Mouse (Mus musculus): ENCODE data around the gene Bak1.

The Bak1 gene

DNA sequence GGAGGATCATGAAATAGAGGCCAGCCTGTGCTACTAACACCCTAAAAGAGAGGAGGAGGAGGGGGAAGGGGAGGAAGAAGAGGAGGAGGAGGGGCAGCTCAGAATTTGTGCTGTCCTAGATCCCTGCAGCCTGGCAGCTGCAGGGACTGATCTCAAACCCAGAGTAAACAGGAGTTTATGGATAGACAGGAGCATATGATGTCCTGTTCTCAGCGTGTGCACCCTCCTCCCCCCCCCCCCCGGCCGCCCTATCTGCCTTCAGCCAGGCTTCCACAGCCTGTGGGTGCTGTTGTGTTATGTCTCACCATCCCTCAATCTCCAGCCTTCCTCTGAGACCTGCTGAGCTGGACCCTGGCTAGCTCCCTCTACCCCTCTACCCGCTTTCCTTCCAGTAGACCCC lies at the start of gene Bak1:
TSS of gene Bak1 (minus strand) at position 101 of the 400 bp plus-strand sequence.
- no peak for DNase-seq (ENCODE audit: low spot score in 2 of 2)

- DNase-seq (ENCODE audit: low spot score in 2 of 2): no peak
Measured at GRCm38 (mm10) chr17:27078499-27078898, 49.7 kb upstream of the Bak1 start.

DNA sequence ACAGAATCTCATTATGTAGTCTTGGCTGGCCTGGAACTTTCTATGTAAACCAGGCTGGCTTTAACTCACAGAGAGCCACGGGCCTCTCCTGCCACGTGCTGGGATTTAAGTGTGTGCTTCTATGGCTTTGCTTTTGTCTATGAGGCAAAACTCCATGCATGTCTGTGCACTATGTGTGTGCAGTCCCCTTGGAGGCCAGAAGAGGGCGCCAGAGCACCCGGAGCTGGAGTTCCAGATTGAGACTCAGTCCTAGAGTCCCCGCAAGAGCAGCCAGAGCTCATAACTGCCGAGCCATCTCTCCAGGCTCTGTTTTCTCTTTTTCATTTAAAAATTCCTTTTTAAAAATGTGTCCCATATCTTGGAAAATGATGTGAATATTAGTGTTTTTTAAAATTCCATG lies 49.1 kb upstream of the Bak1 start:
- no peak for DNase-seq (ENCODE audit: low spot score in 2 of 2)

- DNase-seq (ENCODE audit: low spot score in 2 of 2): no peak
Measured at GRCm38 (mm10) chr17:27077133-27077532, 48.3 kb upstream of the Bak1 start.

GRCm38 (mm10) chr17:27074849-27075745 lies 46.3 kb upstream of the Bak1 start:
- DNase-seq (ENCODE audit: low spot score in 2 of 2): no peak

DNA sequence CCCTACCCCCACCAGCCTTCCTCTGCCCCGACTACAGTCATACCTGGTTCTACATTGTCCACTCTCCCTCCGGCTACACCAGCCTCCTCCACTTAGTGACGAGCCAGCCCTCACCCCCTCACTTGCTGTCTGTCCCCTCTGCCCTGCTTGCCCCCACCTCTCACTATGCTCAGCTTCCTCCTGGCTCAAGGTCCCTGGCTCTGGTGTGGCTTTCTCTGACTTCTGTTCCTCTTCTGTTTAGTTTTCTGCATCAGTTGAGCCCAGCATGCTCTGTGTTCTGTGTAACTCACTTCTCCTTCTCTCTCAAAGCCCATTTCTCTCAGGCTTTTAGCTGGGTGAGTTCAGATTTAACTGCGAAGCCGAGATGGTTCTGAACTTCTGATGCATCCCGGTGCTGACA lies 45.4 kb upstream of the Bak1 start:
- DNase-seq (ENCODE audit: low spot score in 2 of 2): no peak

DNA sequence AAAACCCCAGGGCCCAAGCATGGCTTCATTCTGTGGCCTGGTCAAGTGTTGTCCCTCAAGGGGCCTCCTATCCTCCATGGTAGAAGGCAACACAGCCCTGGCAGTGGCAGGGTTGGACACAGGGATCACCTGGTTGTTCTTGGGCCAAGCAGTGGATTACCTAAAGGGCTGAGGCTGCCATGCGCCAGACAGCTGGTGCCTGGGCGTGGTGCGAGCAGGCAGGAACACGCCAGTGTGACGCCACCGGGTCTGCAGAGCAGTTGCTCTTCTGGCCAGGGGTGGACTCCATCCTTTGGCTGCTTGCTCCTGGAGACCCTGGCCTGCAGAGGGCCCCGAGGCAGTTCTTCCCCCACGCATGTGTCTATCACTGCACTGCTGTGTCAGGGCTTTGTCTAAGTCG lies 45.0 kb upstream of the Bak1 start:
- no peak for DNase-seq (ENCODE audit: low spot score in 2 of 2)

DNA sequence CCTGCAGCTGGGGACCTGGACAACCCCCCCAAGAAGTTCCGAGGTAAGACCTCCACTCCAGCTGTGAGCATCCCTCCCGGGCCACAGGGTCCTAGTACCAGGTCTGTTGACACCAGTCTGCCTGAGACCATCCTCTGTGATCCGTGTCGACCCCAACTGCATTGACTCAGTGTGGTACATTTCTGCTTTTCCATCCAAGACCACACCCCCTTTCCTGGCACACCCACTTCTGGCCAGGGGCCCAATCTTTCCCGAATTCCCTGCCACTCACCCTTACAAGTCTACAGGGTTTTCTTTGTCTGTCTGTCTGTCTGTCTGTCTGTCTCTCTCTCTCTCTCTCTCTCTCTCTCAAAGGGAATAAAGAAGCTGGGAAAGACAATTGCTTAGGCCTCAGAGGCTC lies 44.3 kb upstream of the Bak1 start:
- DNase-seq (ENCODE audit: low spot score in 2 of 2): no peak

DNA sequence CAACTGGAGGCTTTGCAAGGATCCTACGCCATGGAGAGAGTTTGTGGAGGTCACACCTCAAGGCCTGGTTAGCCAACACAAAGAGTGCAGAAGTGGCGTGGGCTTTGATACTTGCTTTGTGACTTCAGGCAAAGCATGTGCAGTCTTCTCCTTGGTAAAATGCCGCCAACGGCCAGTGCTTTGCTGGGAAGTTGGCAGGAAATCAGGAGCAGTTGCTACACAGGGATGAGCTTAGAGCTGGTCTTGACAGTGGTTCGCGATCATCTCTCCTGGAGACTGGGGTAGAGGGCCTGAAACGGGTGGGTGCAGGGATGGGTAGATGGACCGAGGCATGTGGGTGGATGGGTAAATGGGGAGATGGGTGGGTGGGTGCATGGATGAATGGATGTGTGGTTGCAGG lies 43.6 kb upstream of the Bak1 start:
- DNase-seq (ENCODE audit: low spot score in 2 of 2): no peak

- peak in 1 of 2 experiments; percentile 67 for DNase-seq (ENCODE audit: low spot score in 2 of 2)
Measured at GRCm38 (mm10) chr17:27071630-27072029, 42.8 kb upstream of the Bak1 start.

GRCm38 (mm10) chr17:27070913-27071312 lies 42.1 kb upstream of the Bak1 start:
- DNase-seq (ENCODE audit: low spot score in 2 of 2): no peak

- no peak for DNase-seq (ENCODE audit: low spot score in 2 of 2)
Measured at GRCm38 (mm10) chr17:27069071-27069470, 40.3 kb upstream of the Bak1 start.

DNA sequence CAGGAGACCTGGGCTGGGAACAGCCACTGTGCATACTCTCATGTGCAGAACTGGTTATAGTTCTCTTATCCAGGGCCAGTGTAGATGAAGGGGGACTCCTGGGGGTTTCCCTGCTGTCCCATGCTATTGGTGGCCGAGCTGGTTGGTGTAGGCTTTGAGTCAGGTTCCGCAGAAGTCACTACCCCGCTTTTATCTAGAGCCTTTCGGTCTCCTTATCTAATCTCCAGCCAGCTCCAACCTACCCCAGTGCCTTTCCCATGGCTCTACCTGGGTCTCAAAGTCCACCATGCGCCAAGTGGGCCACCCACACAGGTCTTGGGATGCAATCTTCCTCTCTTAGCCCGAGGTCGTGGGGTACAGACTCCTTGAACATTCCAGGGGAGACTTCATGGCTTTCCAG lies 37.3 kb upstream of the Bak1 start:
- DNase-seq (ENCODE audit: low spot score in 2 of 2): no peak

GRCm38 (mm10) chr17:27064195-27064594 lies 35.4 kb upstream of the Bak1 start:
- no peak for DNase-seq (ENCODE audit: low spot score in 2 of 2)

- DNase-seq (ENCODE audit: low spot score in 2 of 2): no peak
Measured at GRCm38 (mm10) chr17:27063717-27064116, 34.9 kb upstream of the Bak1 start.

DNA sequence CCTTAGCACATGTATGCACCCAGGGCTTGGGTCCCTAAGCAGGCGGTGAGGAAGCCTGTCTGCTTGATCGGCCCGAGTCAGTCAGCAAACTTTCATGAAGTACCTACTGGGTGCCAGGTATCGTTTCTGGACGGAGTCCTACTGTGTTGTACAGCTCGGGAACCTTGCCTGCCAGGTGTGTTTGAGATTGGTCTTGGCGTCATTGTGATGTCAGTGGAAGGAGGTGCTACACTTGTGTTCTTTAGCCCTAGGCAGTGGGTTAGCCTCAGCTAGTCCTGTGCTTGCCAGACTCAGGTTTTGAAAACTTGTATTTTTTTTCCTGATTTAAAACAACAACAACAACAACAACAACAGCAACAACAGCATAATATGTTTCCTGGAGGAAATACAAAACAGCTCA lies 33.9 kb upstream of the Bak1 start:
- no peak for DNase-seq (ENCODE audit: low spot score in 2 of 2)

DNA sequence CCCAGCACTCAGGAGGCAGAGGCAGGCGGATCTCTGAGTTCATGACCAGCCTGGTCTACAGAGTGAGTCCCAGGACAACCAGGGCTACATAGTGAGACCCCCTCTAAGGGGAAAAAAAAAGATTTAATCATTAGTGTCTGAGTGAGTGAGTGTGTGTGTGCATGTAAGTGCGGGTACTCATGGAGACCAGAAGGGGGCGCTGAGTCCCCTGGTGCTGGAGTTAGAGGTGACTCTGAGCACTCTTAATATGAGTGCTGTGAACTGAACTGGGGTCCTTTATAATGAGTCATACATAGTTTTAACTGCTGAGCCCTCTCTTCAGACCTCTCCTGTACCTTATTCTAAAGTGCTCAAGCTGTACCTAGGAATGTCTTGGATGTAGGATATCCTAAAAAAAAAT lies 32.9 kb upstream of the Bak1 start:
- DNase-seq (ENCODE audit: low spot score in 2 of 2): no peak

DNA sequence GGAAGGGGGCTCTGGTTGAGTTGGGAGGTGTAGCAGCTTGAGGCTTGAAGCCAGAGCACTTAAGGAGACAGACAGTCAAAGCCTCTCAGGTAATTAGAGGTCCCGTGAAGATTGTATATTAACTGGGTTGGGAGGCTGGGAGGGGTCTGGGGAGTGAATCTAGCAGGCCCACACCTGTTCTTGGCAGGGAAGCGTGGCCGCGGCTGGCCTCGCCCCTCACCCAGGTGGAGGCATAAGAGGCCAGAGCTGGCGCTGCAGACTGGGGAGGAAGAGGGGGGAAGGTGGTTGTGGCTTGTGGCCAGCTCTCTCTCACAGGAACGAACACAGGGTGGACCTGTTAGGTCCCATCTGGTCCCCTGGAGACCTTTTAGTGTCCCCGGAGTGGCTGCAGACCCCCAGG lies 31.9 kb upstream of the Bak1 start:
- DNase-seq (ENCODE audit: low spot score in 2 of 2): no peak

DNA sequence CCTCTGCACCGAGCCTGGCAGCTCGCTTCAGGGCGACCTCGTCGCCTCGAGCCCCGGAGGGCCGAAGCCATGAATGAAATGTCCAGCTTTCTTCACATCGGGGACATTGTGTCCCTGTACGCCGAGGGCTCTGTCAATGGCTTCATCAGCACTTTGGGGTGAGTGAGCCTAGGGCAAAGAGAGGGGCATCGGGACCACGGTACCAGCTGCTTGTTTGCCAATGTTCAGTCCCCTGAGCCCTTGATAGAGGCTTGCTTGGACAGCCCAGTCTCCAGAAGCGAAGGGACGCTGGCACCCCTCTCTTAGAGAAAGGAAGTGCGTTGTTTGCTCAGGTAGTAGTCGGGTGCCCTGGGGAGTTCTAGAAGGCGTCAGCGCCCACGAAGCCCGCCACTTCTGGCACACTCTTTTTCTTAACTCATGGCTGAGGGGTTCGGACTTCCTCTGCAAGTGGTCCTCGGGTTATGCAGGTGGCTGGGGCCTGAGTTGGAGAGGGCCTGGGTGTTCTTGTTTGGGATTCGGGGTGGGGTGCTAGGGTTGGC lies 28.8 kb upstream of the Bak1 start:
- DNase-seq (ENCODE audit: low spot score in 2 of 2): no peak

GRCm38 (mm10) chr17:27056812-27057516 lies 28.2 kb upstream of the Bak1 start, which contains the start of gene Itpr3:
Gene Itpr3 (plus strand): TSS chr17:27057304.
- DNase-seq (ENCODE audit: low spot score in 2 of 2): peak; percentile 87 to 90

- peak; percentile 67 to 80 for DNase-seq (ENCODE audit: low spot score in 2 of 2)
Measured at GRCm38 (mm10) chr17:27056170-27056569, 27.4 kb upstream of the Bak1 start.

GRCm38 (mm10) chr17:27051514-27051913 lies 22.7 kb upstream of the Bak1 start:
- peak; percentile 40 to 68 for DNase-seq (ENCODE audit: low spot score in 2 of 2)

DNA sequence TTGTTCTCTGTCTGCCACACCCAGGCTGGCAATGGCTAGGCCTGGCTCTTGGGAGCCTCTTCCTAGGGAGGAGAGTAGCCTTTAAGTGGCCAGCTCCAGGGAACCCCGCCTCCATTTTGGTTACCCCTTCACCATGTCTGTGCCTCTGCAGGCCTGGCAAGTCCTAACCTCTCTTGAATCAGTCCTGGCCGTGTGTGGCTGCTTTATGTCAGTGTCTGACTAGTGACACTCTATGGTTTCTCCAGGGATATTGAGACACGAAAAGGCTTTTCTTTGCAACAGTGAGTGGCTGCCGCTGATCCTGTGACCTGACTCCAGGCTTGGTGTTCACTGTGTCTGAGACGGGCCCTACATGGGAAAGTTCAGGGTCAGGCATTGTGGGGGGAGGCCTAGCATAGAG lies 22.0 kb upstream of the Bak1 start:
- DNase-seq (ENCODE audit: low spot score in 2 of 2): no peak

Data from thymus, postnatal 10 days (tissue).